11 mouse cellular contexts compared by ENCODE assay signal in the genomic region with DNA sequence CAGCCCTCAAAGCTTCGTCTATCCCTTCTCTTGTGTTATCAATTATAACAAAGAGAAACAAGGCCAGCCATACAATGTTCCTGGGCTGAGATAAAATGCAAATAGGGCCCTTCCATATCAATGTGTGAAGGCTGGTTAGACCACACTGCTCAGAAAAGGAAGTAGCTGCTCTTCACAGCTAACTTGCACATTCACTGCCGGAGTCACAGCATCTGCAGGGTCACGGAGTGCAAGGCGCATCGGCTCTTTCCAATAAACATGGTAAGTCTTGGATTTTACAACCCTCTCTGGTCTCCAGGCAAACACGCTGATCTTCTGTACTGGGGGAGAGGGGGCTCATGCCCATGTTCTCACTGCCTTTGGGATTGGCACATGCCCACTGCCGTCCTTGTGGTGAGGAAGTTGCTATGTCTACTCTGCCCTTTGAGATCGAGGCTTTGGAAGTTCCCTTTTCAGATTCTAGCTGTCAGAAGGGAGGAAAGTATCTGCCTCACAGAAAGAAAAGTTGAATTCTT. TPM values are rescaled to one million over a fixed set of nuclear protein-coding genes. Genes with fewer than 3 reads are reported as not detected.
DNase-seq lines count a peak whose midpoint lies in the region; ATAC-seq lines count a peak whose summit lies in the region.
"Had no signal": no experiment of that assay in that cellular context is flagged by ENCODE, and none has a peak within 500 bp of the region (broad histone marks: within the 10 kb centered on the region; RNA-seq: fewer than 3 reads in every experiment).

TSS of gene Fyb (plus strand) at position 201 of the 515 bp plus-strand sequence.

- 73% methylated on average over 8 of the region's 8 CpGs for WGBS in limb, embryonic 11.5 days
- 86% methylated on average over 8 of the region's 8 CpGs for WGBS in limb, embryonic 10.5 days

- DNase-seq in limb, embryonic 11.5 days (ENCODE audit: low spot score): peak; percentile 17
- DNase-seq in limb, embryonic 10.5 days (ENCODE audit: low spot score): no peak
- no peak for DNase-seq in adrenal gland, postnatal 25 days
- peak; percentile 84 for DNase-seq in induced T-regulatory cell, adult 2 months (ENCODE audit: low read depth)
- no peak for DNase-seq in urinary bladder, postnatal 10 days (ENCODE audit: low spot score)
- DNase-seq in retina, postnatal 1 day: no peak
- no peak for DNase-seq in c-Kit-positive CD71-positive TER-119-positive erythroid progenitor cells, embryonic 14.5 days (ENCODE audit: low spot score)
- DNase-seq: kidney, adult 9 months had no signal

- no peaks in the 10 kb centered on the region for H3K27me3 ChIP-seq in limb, embryonic 11.5 days (ENCODE audit: control insufficient read depth, insufficient read depth, low read length)
- no peaks in the 10 kb centered on the region for H3K27me3 ChIP-seq in limb, embryonic 10.5 days (ENCODE audit: low read depth, poor library complexity, severe bottlenecking)
- H3K27me3 ChIP-seq: Patski had no signal

- H3K36me3 ChIP-seq in limb, embryonic 11.5 days (ENCODE audit: control insufficient read depth, insufficient read depth, low read length): no peaks in the 10 kb centered on the region
- no peaks in the 10 kb centered on the region for H3K36me3 ChIP-seq in limb, embryonic 10.5 days

- no peak within 1 kb of the TSS for H3K4me3 ChIP-seq in limb, embryonic 11.5 days (ENCODE audit: low read depth, low read length)
- no peak within 1 kb of the TSS for H3K4me3 ChIP-seq in limb, embryonic 10.5 days

- H3K9me3 ChIP-seq in limb, embryonic 11.5 days (ENCODE audit: control insufficient read depth, low read length): no peaks in the 10 kb centered on the region
- no peaks in the 10 kb centered on the region for H3K9me3 ChIP-seq in limb, embryonic 10.5 days (replicated peaks)

- H3K27ac ChIP-seq in limb, embryonic 11.5 days (replicated peaks; ENCODE audit: low read depth, low read length): no peak within 1 kb of the TSS
- H3K27ac ChIP-seq in limb, embryonic 10.5 days: no peak within 1 kb of the TSS

- no peak within 1 kb of the TSS for H3K4me2 ChIP-seq in limb, embryonic 11.5 days (ENCODE audit: low read depth, severe bottlenecking)

- no peak within 1 kb of the TSS for H3K9ac ChIP-seq in limb, embryonic 11.5 days (ENCODE audit: low read length)

- no peaks in the 10 kb centered on the region for H3K4me1 ChIP-seq in limb, embryonic 11.5 days (ENCODE audit: control insufficient read depth, insufficient read depth, low read length)
- H3K4me1 ChIP-seq in limb, embryonic 10.5 days: no peaks in the 10 kb centered on the region

- ATAC-seq in limb, embryonic 11.5 days (ENCODE audit: insufficient number of reproducible peaks, low FRiP score, low TSS enrichment, low read depth): no peak
- ATAC-seq in neutrophil, adult 5-6 weeks (ENCODE audit: extremely low read depth, insufficient number of reproducible peaks, low FRiP score, poor library complexity, severe bottlenecking): peak; percentile 67
- ATAC-seq: midbrain, embryonic 16.5 days; Patski had no signal

RNA-seq across cellular contexts. Expression of gene Fyb, which starts in this region (rescaled TPM):
- 3.0 and 3.3 TPM in 2 replicates for polyA plus RNA-seq in limb, embryonic 11.5 days (2014; fragmentation: Nextera tagmentation; extraction: Ambion mirVana)
- 1.5 and 2.9 TPM in 2 replicates for polyA plus RNA-seq in limb, embryonic 10.5 days (2016; fragmentation: Nextera tagmentation; extraction: Ambion mirVana)
- 9.8 and 22.7 TPM in 2 replicates for total RNA-seq in adrenal gland, postnatal 25 days (2021)
- total RNA-seq in neutrophil, adult 5-6 weeks (2017): 337 and 407 TPM in 2 replicates

Comparison
In these comparisons a context has a peak if more than half of its experiments do, and no peak if none do; other contexts are left out.
1. RNA of gene Fyb (total RNA-seq): 337 to 407 TPM in neutrophil, adult 5-6 weeks; 9.8 to 22.7 TPM in adrenal gland, postnatal 25 days; every median in the first group is over 10 times any median in the second.
2. DNase-seq: peak in limb, embryonic 11.5 days (single experiment) and induced T-regulatory cell, adult 2 months (single experiment); none in limb, embryonic 10.5 days (single experiment), adrenal gland, postnatal 25 days (single experiment), urinary bladder, postnatal 10 days (single experiment), retina, postnatal 1 day (single experiment) and c-Kit-positive CD71-positive TER-119-positive erythroid progenitor cells, embryonic 14.5 days (single experiment).